Mouse (Mus musculus) midbrain, embryonic 13.5 days (tissue): Measurements from ENCODE around the gene Ints2. TPM values are rescaled to one million over a fixed set of nuclear protein-coding genes. Genes with fewer than 3 reads are reported as not detected.
A peak's percentile ranks its signal among the peaks of the same experiment; 100 is the strongest.
"Not testable (repeated sequence)": the region's sequence is repeated elsewhere in the genome, so short reads cannot be mapped to it uniquely, and the experiment has no call there.

Experiments
- ATAC-seq: fragments of 200-750 bp; cut with Nextera tagmentation; 2 replicates; pipeline ENCODE4 v1.8.0; 2017; ENCODE audit warnings: mild to moderate bottlenecking, moderate TSS enrichment, moderate library complexity
- H3K27ac ChIP-seq: fragments of 300-500 bp; sonication (generic); 2 replicates; pipeline ENCODE4 v1.5.1; 2015; ENCODE audit warnings: inconsistent platforms, mild to moderate bottlenecking, moderate library complexity
- H3K27me3 ChIP-seq: fragments of 300-500 bp; sonication (generic); 2 replicates; pipeline ENCODE4 v1.6.1; 2015; ENCODE audit warnings: mild to moderate bottlenecking, inconsistent platforms
- H3K36me3 ChIP-seq: fragments of 300-500 bp; sonication (generic); 2 replicates; pipeline ENCODE4 v1.6.1; 2015; ENCODE audit warnings: mild to moderate bottlenecking, inconsistent platforms
- H3K4me1 ChIP-seq: fragments of 300-500 bp; sonication (generic); replicated peaks from 2 replicates; pipeline ENCODE4 v1.6.1; 2015; ENCODE audit warnings: inconsistent platforms
- H3K4me2 ChIP-seq: fragments of 300-500 bp; sonication (generic); replicated peaks from 2 replicates; pipeline ENCODE4 v1.6.1; 2015; ENCODE audit warnings: moderate library complexity, mild to moderate bottlenecking, inconsistent platforms
- H3K4me3 ChIP-seq: fragments of 300-500 bp; sonication (generic); replicated peaks from 2 replicates; pipeline ENCODE4 v1.5.1; 2015; ENCODE audit warnings: mild to moderate bottlenecking, inconsistent platforms
- H3K9ac ChIP-seq: fragments of 300-500 bp; sonication (generic); replicated peaks from 2 replicates; pipeline ENCODE4 v1.6.1; 2015; ENCODE audit warnings: mild to moderate bottlenecking, inconsistent platforms
- H3K9me3 ChIP-seq: fragments of 300-500 bp; sonication (generic); 2 replicates; pipeline ENCODE4 v1.6.1; 2016; ENCODE audit warnings: mild to moderate bottlenecking, inconsistent platforms
- WGBS: fragments of 180-500 bp; shearing (Covaris S2); methylation state at CpG from one replicate; pipeline ENCODE4 v1.1.7; 2015; 5-methylcytosine and 5-hydroxymethylcytosine counted together
- polyA plus RNA-seq: library from polyadenylated mRNA; unstranded; fragments of >200 nt; fragmentation: Nextera tagmentation; extraction: Ambion mirVana; gene quantifications from 2 replicates; pipeline ENCODE4 v1.2.1, GENCODE M21; 2015

Ints2 gene
- polyA plus RNA-seq, 1 experiment from 2014 or later, result 37.3 TPM

- WGBS, result 94% methylated on average over 2 of the region's 2 CpGs
- H3K36me3 ChIP-seq, result peaks cover 72% of the 10 kb centered on the region
Observed at GRCm38 (mm10) chr11:86209123-86209522, 48.3 kb downstream of the Ints2 start.

GRCm38 (mm10) chr11:86205876-86206275, 51.5 kb downstream of the Ints2 start:
- peaks cover 11% of the 10 kb centered on the region for H3K4me1 ChIP-seq
- no peak overlapping the region for H3K4me2 ChIP-seq
- ATAC-seq, result no peak
- peaks cover 69% of the 10 kb centered on the region for H3K36me3 ChIP-seq
- no peak overlapping the region for H3K9ac ChIP-seq
- H3K4me3 ChIP-seq, result no peak overlapping the region
- WGBS, result 97% methylated on average over 4 of the region's 4 CpGs
- no peak overlapping the region for H3K27ac ChIP-seq
- H3K27me3 ChIP-seq, result no peaks in the 10 kb centered on the region
- peaks cover 15% of the 10 kb centered on the region for H3K9me3 ChIP-seq

More at GRCm38 (mm10) chr11:86209123-86209522, 48.3 kb downstream of the Ints2 start:
- Histone ChIP-seq H3K4me1 (no peaks in the 10 kb centered on the region), H3K27me3 (no peaks in the 10 kb centered on the region), H3K4me3 (no peak overlapping the region), H3K9ac (no peak overlapping the region), H3K4me2 (no peak overlapping the region), H3K27ac (no peak overlapping the region), H3K9me3 (peaks cover 8% of the 10 kb centered on the region; the same call in 1 of the 2 replicates)
- ATAC-seq, result no peak

- no peak for ATAC-seq
- Histone ChIP-seq H3K4me1 (peaks cover 13% of the 10 kb centered on the region), H3K27me3 (no peaks in the 10 kb centered on the region), H3K9me3 (peaks cover 15% of the 10 kb centered on the region), H3K4me3 (no peak overlapping the region), H3K9ac (no peak overlapping the region), H3K36me3 (peaks cover 69% of the 10 kb centered on the region), H3K4me2 (no peak overlapping the region), H3K27ac (no peak overlapping the region)
- 98% methylated on average over 5 of the region's 5 CpGs for WGBS
Observed at GRCm38 (mm10) chr11:86205031-86205430, 52.3 kb downstream of the Ints2 start.

GRCm38 (mm10) chr11:86201901-86202675, 55.3 kb downstream of the Ints2 start:
- Histone ChIP-seq H3K27ac (peak overlapping the region; percentile 65; the same call in 1 of the 2 replicates), H3K36me3 (peaks cover 46% of the 10 kb centered on the region), H3K9ac (peak overlapping the region; percentile 82), H3K4me1 (peaks cover 14% of the 10 kb centered on the region), H3K9me3 (peaks cover 15% of the 10 kb centered on the region), H3K4me3 (peak overlapping the region; percentile 77), H3K4me2 (peak overlapping the region; percentile 78), H3K27me3 (no peaks in the 10 kb centered on the region)
- ATAC-seq, result no peak
- WGBS, result 54% methylated on average over 16 of the region's 16 CpGs

GRCm38 (mm10) chr11:86201037-86201786, 56.2 kb downstream of the Ints2 start, which contains the start of gene Brip1:
TSS of gene Brip1 (minus strand) at chr11:86201193.
- Histone ChIP-seq H3K4me3 (peak within 1 kb of the TSS; percentile 77), H3K4me1 (peaks cover 14% of the 10 kb centered on the region), H3K36me3 (peaks cover 37% of the 10 kb centered on the region), H3K27ac (peak within 1 kb of the TSS; percentile 65), H3K9me3 (peaks cover 15% of the 10 kb centered on the region), H3K9ac (peak within 1 kb of the TSS; percentile 82), H3K4me2 (peak within 1 kb of the TSS; percentile 83), H3K27me3 (no peaks in the 10 kb centered on the region)
- WGBS, result under 1% methylated on average over 60 of the region's 60 CpGs
- peak; percentile 99 for ATAC-seq

- Histone ChIP-seq H3K27ac (no peak overlapping the region), H3K9me3 (peaks cover 11% of the 10 kb centered on the region), H3K4me2 (peak overlapping the region; percentile 83), H3K27me3 (no peaks in the 10 kb centered on the region), H3K4me3 (peak overlapping the region; percentile 77), H3K4me1 (peaks cover 14% of the 10 kb centered on the region), H3K36me3 (peaks cover 30% of the 10 kb centered on the region), H3K9ac (peak overlapping the region; percentile 65)
- ATAC-seq, result peak; percentile 83
- WGBS, result under 1% methylated on average over 21 of the region's 21 CpGs
Observed at GRCm38 (mm10) chr11:86200460-86201021, 56.8 kb downstream of the Ints2 start.

GRCm38 (mm10) chr11:86199733-86200132, 57.6 kb downstream of the Ints2 start:
- Histone ChIP-seq H3K36me3 (peaks cover 22% of the 10 kb centered on the region), H3K27me3 (no peaks in the 10 kb centered on the region), H3K27ac (no peak overlapping the region), H3K9me3 (peaks cover 7% of the 10 kb centered on the region; the same call in 1 of the 2 replicates), H3K9ac (no peak overlapping the region), H3K4me2 (peak overlapping the region; percentile 83), H3K4me3 (peak overlapping the region; percentile 77; the same call in 1 of the 2 replicates), H3K4me1 (peaks cover 14% of the 10 kb centered on the region)
- 64% methylated on average over 4 of the region's 4 CpGs for WGBS
- no peak for ATAC-seq

GRCm38 (mm10) chr11:86185224-86185623, 72.2 kb downstream of the Ints2 start:
- not testable (repeated sequence) for H3K9ac ChIP-seq, H3K27ac ChIP-seq, H3K27me3 ChIP-seq, H3K4me1 ChIP-seq, ATAC-seq, H3K4me2 ChIP-seq, H3K9me3 ChIP-seq, H3K36me3 ChIP-seq, H3K4me3 ChIP-seq
- WGBS, result 93% methylated on average over 7 of the region's 7 CpGs

GRCm38 (mm10) chr11:86175833-86176232, 81.5 kb downstream of the Ints2 start:
- Histone ChIP-seq H3K9ac (no peak overlapping the region), H3K27ac (no peak overlapping the region), H3K4me1 (no peaks in the 10 kb centered on the region), H3K36me3 (no peaks in the 10 kb centered on the region), H3K9me3 (no peaks in the 10 kb centered on the region), H3K27me3 (no peaks in the 10 kb centered on the region), H3K4me2 (no peak overlapping the region), H3K4me3 (no peak overlapping the region)
- WGBS, result 84% methylated on average over 3 of the region's 3 CpGs
- ATAC-seq, result no peak

- Histone ChIP-seq H3K4me2 (no peak overlapping the region), H3K9me3 (no peaks in the 10 kb centered on the region), H3K27ac (no peak overlapping the region), H3K9ac (no peak overlapping the region), H3K36me3 (no peaks in the 10 kb centered on the region), H3K4me1 (no peaks in the 10 kb centered on the region), H3K27me3 (no peaks in the 10 kb centered on the region), H3K4me3 (no peak overlapping the region)
- WGBS, result 55% methylated on average over 2 of the region's 2 CpGs
- no peak for ATAC-seq
Observed at GRCm38 (mm10) chr11:86174173-86174572, 83.2 kb downstream of the Ints2 start.

GRCm38 (mm10) chr11:86170743-86171142, 86.6 kb downstream of the Ints2 start:
- Histone ChIP-seq H3K9me3 (no peaks in the 10 kb centered on the region), H3K27me3 (no peaks in the 10 kb centered on the region), H3K4me1 (no peaks in the 10 kb centered on the region), H3K4me3 (no peak overlapping the region), H3K27ac (no peak overlapping the region), H3K36me3 (no peaks in the 10 kb centered on the region), H3K4me2 (no peak overlapping the region), H3K9ac (no peak overlapping the region)
- ATAC-seq, result no peak
- 90% methylated on average over 2 of the region's 2 CpGs for WGBS
